Mouse (Mus musculus) CH12F3 (cell line): ENCODE data around the gene Smad6.

Source experiments
- in situ Hi-C: fragments of 300-500 bp; cut with MboI; formaldehyde crosslinking; loops from 2 replicates; pipeline ENCODE4 v1.14.3; 2020; ENCODE audit warnings: low sequenced_read_pairs

The Smad6 gene

DNA sequence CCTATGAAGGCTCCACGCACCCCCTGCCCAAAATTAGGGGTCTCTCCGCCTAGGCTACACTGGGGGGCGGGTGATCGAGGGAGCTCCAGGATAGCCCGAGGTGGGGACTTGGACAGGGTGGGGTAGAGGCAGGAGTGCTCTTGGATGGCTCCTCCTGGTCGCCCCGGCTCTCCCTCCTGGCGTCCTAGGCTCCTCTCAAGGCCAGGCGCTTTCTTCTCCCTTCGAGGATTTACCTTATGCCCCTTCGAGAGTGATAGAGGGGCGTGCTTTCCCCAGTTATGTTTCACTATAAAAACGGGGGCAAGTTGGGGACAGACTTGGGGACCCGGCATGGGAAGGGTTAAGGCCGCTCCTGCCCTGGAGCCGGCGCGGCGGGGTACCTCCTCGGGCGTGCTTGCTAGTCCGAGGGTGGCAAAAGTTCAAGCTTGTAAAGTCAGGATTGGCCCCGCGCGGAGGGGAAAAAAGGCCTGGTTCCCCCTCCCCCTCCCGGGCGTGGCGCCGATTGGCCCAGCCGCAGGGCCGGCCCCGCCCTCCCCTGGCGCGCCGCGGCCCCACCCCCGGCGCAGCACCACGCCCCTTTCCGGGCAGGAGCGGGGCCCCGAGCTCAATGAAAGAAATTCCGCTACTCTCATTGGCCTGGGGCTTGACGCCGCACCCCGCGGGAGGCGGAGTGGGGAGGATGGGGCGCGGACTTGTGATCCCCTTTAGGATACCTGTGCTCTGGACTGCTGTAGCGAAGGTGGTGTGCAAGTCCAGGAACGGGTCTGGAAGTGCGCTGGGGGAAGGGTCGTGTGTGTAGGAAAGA is 905 bp upstream of the Smad6 start:
- in situ Hi-C loops, result no loop called here

DNA sequence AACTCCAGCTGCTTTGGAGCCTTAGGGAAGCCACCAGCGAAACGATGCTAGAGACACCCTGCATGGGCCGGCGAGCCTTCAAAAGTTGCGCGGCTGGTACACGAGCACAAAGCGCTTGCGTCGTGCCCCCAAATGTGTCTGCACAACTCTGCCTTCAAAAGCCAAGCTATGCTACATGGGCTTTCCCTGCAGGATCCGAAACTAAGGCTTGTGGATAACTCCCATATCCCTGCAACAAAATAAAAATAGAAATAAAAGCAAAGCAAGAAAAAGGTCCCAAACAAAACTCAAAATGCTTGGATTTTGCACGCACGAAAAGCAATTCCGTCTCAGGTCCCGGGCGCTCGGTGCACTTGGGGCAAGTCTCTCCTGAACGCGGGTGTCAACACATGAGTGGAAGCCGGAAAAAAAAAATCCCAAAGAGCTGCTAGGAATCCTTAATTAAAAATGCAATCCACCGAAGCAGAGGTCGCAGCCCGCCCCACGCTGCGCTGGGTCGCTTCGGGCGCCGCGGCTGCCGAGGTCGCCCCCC is 474 bp downstream of the Smad6 start:
- in situ Hi-C loops, result no loop called here

DNA sequence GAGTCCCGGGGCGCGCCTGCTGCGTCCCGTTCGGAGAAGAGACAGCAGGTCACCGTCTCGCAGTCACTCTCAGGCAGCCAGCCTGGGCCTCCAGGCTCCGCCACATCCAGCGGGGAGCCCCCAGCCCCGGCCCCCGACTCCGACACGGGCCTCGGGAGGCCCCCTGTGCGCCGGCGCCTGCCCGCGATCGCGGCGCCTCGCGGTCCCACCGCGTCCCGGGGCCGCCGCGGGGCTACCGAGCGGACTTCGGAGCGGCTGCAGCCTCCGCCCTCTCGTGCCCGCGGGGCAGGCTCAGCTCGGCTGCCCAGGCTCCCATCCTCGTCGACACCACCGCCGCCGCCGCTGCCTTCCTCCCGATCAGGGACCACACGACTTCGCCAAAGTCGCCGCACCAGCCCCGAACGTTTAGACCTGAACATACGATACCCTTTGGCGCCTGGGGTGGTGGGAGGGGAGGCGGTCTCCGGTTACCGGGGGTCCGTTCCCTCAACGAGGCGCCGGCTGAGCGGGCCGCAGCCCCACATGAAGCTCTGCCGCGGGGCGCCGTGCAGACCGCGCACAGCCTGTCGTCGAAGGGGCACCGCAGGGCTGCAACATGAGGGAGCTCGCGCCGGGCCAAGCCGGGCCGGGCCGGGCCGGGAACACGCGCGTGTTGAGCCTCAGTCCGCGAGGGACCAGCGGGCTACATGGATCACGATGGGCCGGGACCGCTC is 1.1 kb downstream of the Smad6 start:
- in situ Hi-C loops, result no loop called here

DNA sequence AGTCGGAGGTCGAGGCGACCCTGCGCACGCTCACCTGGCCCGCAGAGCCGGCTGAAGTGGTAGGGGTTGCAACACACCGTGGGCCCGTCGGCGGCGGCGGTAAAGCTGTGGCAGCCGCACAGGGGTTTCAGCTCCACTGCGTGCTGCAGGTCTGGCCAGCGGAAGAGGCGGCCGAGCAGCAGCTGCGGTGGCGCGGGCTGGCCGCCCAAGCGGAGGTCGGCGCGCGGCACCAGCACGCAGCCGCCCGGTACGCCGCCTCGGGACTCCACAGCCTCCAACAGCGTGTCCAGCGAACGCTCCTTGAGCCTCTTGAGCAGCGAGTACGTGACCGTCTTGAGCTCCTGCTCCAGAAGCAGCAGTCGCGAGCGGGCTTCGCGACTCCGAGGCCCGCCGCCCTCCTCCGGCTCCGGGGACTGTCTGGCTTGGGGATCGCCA is 1.7 kb downstream of the Smad6 start:
- in situ Hi-C loops, result no loop called here

DNA sequence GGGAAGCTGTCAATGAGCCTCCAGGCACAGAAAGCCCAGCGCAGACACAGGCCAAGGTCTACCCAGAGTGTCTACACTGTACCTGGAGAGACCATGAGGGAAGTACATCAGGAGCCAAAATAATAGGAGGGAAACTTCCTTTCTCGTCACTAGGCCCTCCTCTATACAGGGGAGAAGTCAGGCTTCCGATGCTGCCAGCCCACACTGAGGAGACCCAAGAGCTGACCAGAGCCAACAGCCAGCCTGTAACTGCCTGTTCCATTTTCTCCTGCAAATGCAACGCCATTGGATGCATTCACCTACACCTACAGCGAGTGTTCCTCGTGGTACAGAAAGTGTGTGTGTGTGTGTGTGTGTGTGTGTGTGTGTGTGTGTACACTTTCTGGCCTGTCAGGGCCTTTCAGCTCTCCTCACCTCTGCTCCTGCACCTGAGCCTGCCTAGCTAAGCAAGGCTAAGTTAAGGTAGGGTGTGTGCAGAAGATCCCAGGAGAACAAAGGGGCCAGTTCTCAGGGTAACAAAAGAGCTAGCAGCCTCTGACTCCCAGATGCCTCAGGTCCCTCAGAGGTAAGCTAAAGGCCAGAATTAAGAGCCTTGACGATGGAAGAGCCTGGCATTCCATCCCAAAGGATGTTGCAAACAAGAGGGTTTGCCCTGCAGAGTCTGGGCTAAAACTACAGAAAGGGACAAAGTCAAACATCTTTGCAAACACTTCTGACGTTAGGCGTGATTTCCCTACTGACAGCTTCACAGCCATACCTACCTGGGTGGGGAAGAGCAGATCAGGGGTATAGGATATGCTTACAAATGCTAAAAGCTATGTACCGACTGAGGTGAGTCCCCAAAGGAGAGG is 2.6 kb downstream of the Smad6 start:
- in situ Hi-C loops, result no loop called here

DNA sequence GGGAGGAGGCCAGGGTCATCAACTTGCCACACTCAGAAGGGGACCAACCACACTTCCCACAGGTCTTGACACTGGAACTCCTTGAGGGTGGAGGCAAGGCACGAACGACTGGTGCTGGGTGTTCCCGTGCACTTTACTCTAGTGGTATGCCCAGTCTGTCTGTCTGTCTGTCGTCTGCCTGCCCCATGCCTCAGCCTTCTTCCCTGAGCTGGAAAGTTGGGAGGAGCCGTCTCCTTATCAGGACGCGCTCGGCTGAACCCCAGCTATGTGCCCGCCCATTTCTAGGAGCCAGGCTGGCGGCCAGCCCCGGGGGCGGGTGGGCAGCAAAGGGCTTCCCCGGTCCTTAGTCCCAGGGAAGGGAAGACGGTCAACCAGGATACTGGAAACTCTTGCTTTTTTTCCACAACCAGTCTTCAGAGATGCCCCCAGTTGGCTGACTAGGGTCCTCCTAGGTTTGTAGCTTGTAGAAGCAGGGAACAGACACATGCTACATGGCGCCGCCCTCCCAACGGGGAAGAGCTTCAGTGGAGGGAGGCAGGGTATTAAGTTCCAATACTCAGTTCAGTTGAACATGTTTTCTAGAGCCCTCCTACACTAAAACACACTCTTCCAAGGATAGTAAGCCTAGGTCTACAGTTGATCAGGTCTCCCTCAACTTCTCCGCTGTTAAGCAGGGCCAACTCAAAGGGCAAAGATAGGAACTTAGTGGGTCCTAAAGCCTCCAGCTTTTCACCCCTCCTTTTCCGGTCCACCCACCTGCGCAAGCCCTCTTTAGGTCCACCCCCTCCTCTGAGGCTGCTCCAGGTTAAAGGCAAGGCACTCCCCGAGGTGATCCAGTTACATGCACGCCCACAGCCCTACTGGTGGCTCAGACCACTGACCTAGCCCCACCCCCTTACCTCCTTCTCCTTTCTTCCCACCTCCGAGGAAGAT is 3.7 kb downstream of the Smad6 start:
- in situ Hi-C loops, result no loop called here

GRCm38 (mm10) chr9:64016648-64017400 is 5.0 kb downstream of the Smad6 start:
- in situ Hi-C loops, result no loop called here

GRCm38 (mm10) chr9:64016092-64016491 is 5.8 kb downstream of the Smad6 start:
- in situ Hi-C loops, result no loop called here

DNA sequence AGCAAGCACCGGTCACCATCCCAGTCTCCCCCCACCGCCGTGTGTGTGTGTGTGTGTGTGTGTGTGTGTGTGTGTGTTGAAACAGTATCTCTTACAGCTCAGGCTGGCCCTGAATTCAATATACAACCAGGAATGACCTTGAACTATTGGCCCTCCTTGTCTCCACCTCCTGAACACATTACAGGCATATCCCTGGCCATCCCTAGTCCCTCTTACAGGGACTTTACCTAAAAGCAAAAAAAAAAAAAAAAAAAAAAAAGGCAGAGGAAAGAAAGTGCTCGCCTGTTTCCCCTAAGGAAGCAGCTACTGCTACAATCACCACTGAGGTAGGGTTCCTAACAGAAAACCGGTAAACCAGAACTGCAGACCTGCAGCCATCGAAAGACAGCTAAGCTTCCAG is 7.1 kb downstream of the Smad6 start:
- in situ Hi-C loops, result no loop called here

DNA sequence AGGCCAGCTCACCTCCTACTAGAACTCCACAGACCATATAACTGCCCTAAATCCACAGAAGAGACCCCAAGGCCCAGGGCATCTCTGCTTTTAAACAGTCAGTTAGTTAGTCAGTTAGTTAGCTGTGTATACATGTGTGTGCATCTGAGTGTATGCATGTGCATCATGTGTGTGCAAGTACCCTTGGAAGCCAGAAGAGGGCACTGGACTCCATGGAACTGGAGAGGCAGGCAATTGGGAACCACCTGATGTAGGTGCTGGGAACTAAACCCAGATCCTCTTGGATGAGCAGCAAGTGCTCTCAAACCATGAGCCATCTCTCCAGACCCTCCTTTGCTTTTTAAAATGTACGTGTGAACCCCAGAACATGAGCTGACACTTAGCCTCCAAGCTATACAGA is 10.5 kb downstream of the Smad6 start:
- in situ Hi-C loops, result no loop called here

- in situ Hi-C loops, result no loop called here
These were observed 18.9 kb downstream of the Smad6 start for GRCm38 (mm10) chr9:64002981-64003380.

- in situ Hi-C loops, result no loop called here
These were observed 20.8 kb downstream of the Smad6 start for GRCm38 (mm10) chr9:64001081-64001480.

GRCm38 (mm10) chr9:64000085-64000484 is 21.8 kb downstream of the Smad6 start:
- in situ Hi-C loops, result no loop called here

DNA sequence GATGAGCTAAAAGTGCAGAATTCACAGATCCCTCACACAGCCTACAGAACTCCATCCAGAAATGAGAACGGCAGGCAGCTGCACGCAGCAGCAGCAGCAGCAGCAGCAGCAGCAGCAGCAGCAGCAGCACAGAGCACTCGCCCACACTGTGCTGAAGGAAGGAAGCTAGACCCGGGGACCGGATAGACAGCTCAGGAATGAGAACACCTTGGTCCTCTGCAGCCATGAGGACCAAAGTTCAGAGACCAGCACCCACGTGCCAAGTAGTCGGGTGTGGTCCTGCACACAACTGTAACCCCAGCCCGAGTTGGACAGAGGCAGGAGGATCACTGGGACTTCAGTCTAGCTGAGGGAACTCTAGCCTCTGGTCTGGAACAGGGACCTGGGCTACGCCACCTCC is 22.7 kb downstream of the Smad6 start:
- in situ Hi-C loops, result loop anchor here (25.0 kb wide), 1 partner anchor 88 kb away; no protein-coding TSS in a partner anchor

- in situ Hi-C loops, result loop anchor here (25.0 kb wide), 1 partner anchor 89 kb away; no protein-coding TSS in a partner anchor
These were observed 23.8 kb downstream of the Smad6 start for GRCm38 (mm10) chr9:63998026-63998425.

DNA sequence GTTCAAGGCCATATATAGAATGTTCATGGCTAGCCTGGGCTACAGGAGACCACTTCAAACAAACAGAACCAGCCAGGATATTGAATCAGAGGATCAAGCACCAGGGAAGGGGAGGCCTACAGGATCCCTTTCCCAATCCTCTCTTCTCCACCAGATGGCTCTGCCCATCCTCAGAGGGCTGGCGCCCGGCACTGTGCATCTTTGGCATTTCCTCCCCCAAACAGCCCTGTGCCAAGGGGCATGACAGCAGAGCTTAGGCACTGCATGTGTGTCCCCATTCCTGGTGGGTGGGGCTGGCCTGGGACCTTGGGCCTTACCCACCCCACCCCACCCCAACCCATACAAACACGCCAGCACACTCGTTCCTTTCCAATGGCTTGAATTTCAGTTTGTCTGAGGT is 24.4 kb downstream of the Smad6 start:
- in situ Hi-C loops, result loop anchor here (25.0 kb wide), 1 partner anchor 90 kb away; no protein-coding TSS in a partner anchor

- in situ Hi-C loops, result loop anchor here (25.0 kb wide), 1 partner anchor 94 kb away; no protein-coding TSS in a partner anchor
These were observed 28.6 kb downstream of the Smad6 start for GRCm38 (mm10) chr9:63993256-63993655.

- in situ Hi-C loops, result loop anchor here (25.0 kb wide), 1 partner anchor 95 kb away; no protein-coding TSS in a partner anchor
These were observed 29.1 kb downstream of the Smad6 start for GRCm38 (mm10) chr9:63992761-63993160.

- in situ Hi-C loops, result loop anchor here (25.0 kb wide), 1 partner anchor 96 kb away; no protein-coding TSS in a partner anchor
These were observed 30.7 kb downstream of the Smad6 start for GRCm38 (mm10) chr9:63991193-63991592.
